In the genomic region with DNA sequence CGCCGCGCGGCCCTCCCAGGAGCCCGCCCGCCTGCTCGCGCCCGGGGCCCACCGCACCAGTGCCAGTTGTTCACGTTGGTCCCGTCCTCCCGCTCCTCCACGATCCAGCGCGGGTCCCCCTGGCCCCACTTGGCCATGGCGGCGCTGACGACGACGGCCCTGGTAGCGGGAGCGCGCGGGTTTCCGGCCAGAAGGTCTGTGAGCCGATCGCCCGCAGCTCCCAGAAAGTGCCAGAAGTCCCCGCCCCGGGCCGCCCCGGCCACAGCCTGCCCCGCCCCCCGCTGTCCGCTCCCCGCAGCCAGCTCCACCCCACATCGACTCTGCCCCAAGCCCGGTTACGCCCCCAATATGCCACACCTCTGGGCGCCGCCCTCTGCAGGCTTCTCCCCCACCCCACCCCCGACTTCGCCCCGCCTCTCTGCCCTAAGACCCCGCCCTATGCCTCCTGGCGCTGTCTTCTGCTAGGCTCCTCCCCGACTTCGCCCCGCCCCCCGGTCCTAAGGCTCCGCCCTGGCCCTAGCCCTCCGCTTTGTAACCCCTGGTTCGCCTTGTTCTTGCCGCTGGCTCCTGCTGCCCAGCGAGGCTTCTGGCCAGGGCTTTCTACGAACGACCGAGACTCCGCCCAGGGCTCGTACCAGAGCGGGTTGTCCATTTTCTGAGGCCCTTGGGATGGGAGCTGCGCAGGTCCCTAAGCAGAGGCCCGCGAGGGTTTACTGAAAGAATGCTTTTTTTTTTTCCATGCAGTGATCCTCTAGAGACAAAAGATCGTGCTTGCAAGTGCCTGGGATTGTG, we compare ENCODE assay signal across 8 mouse cellular contexts. TPM values are rescaled to one million over a fixed set of nuclear protein-coding genes. Genes with fewer than 3 reads are reported as not detected.
DNase-seq lines count a peak whose midpoint lies in the region; ATAC-seq and TF ChIP-seq lines count a peak whose summit lies in the region.

A gene (minus strand): TSS at position 313 of the 792 bp plus-strand sequence.

- H3K9me3 ChIP-seq in heart, embryonic 12.5 days (replicated peaks) = no peaks in the 10 kb centered on the region
- H3K9me3 ChIP-seq in kidney, postnatal 0 days (replicated peaks; ENCODE audit: low read length) = no peaks in the 10 kb centered on the region
- no peaks in the 10 kb centered on the region for H3K9me3 ChIP-seq in liver, embryonic 11.5 days (ENCODE audit: control insufficient read depth, low read length)
- H3K9me3 ChIP-seq in stomach, embryonic 14.5 days (ENCODE audit: control insufficient read depth, low read depth, low read length) = no peaks in the 10 kb centered on the region

- H3K4me2 ChIP-seq in heart, embryonic 12.5 days = peak within 1 kb of the TSS; percentile 85
- H3K4me2 ChIP-seq in kidney, postnatal 0 days (ENCODE audit: low read length) = peak within 1 kb of the TSS; percentile 73
- H3K4me2 ChIP-seq in liver, embryonic 11.5 days = peak within 1 kb of the TSS; percentile 80
- H3K4me2 ChIP-seq in stomach, embryonic 14.5 days (replicated peaks; ENCODE audit: low read depth, low read length) = peak within 1 kb of the TSS; percentile 61

- peak; percentile 98 to 99 for DNase-seq in B cell, adult 2 months
- peak; percentile 97 for DNase-seq in brain, adult 2 months (ENCODE audit: low read depth, low spot score)
- peak; percentile 99 for DNase-seq in kidney, postnatal 0 days (ENCODE audit: low spot score)
- DNase-seq in liver, embryonic 11.5 days (ENCODE audit: low spot score) = peak; percentile 99
- DNase-seq in naive thymus-derived CD4-positive, alpha-beta T cell, adult 2 months (ENCODE audit: low read depth) = peak; percentile 95

- H3K36me3 ChIP-seq in heart, embryonic 12.5 days = peaks cover 27% of the 10 kb centered on the region
- H3K36me3 ChIP-seq in kidney, postnatal 0 days (ENCODE audit: insufficient read depth, low read length) = peaks cover 6% of the 10 kb centered on the region; the same call in 1 of the 2 replicates
- peaks cover 15% of the 10 kb centered on the region for H3K36me3 ChIP-seq in liver, embryonic 11.5 days (ENCODE audit: control insufficient read depth, insufficient read depth, low read length)
- H3K36me3 ChIP-seq in stomach, embryonic 14.5 days (ENCODE audit: control insufficient read depth, insufficient read depth, low read length) = peaks cover 22% of the 10 kb centered on the region

- peak within 1 kb of the TSS; percentile 96 for H3K9ac ChIP-seq in heart, embryonic 12.5 days
- H3K9ac ChIP-seq in kidney, postnatal 0 days (ENCODE audit: low read depth, low read length) = peak within 1 kb of the TSS; percentile 88
- peak within 1 kb of the TSS; percentile 98 for H3K9ac ChIP-seq in liver, embryonic 11.5 days (ENCODE audit: low read depth, low read length)
- H3K9ac ChIP-seq in stomach, embryonic 14.5 days (replicated peaks; ENCODE audit: low read depth, low read length) = peak within 1 kb of the TSS; percentile 90

- TF ChIP-seq CTCF in kidney, postnatal 0 days (IDR thresholded peaks at IDR 0.05; ENCODE audit: low read depth) = no peak

- peak within 1 kb of the TSS; percentile 75 for H3K4me3 ChIP-seq in heart, embryonic 12.5 days
- peak within 1 kb of the TSS; percentile 81 for H3K4me3 ChIP-seq in kidney, postnatal 0 days (replicated peaks; ENCODE audit: low read depth, low read length)
- H3K4me3 ChIP-seq in liver, embryonic 11.5 days (ENCODE audit: low read depth, low read length) = peak within 1 kb of the TSS; percentile 91
- peak within 1 kb of the TSS; percentile 80 for H3K4me3 ChIP-seq in stomach, embryonic 14.5 days (ENCODE audit: low read depth, low read length)

- ATAC-seq in erythroblast, adult 5-6 weeks (replicated peaks; ENCODE audit: low FRiP score, poor library complexity, severe bottlenecking) = peak; percentile 93
- peak; percentile 98 for ATAC-seq in heart, embryonic 12.5 days (ENCODE audit: insufficient number of reproducible peaks, low FRiP score)
- ATAC-seq in kidney, postnatal 0 days (replicated peaks; ENCODE audit: low FRiP score, low read depth) = peak; percentile 97
- peak; percentile 94 for ATAC-seq in liver, embryonic 11.5 days (replicated peaks; ENCODE audit: low FRiP score)
- ATAC-seq in stomach, embryonic 14.5 days (ENCODE audit: insufficient number of reproducible peaks, insufficient read depth, low FRiP score, low read depth) = peak; percentile 94

- no peaks in the 10 kb centered on the region for H3K27me3 ChIP-seq in heart, embryonic 12.5 days (replicated peaks)
- no peaks in the 10 kb centered on the region for H3K27me3 ChIP-seq in kidney, postnatal 0 days (ENCODE audit: insufficient read depth, low read length)
- H3K27me3 ChIP-seq in liver, embryonic 11.5 days (replicated peaks; ENCODE audit: control insufficient read depth, insufficient read depth, low read length) = no peaks in the 10 kb centered on the region
- no peaks in the 10 kb centered on the region for H3K27me3 ChIP-seq in stomach, embryonic 14.5 days (ENCODE audit: control insufficient read depth, insufficient read depth, low read length)

- WGBS in heart, embryonic 12.5 days = under 1% methylated on average over 53 of the region's 66 CpGs
- under 1% methylated on average over 48 of the region's 66 CpGs for WGBS in kidney, postnatal 0 days
- WGBS in liver, embryonic 11.5 days = under 1% methylated on average over 59 of the region's 66 CpGs
- under 1% methylated on average over 56 of the region's 66 CpGs for WGBS in stomach, embryonic 14.5 days

- peaks cover 18% of the 10 kb centered on the region for H3K4me1 ChIP-seq in heart, embryonic 12.5 days (replicated peaks)
- peaks cover 14% of the 10 kb centered on the region for H3K4me1 ChIP-seq in kidney, postnatal 0 days (replicated peaks; ENCODE audit: insufficient read depth, low read length)
- peaks cover 12% of the 10 kb centered on the region for H3K4me1 ChIP-seq in liver, embryonic 11.5 days (replicated peaks; ENCODE audit: control insufficient read depth, insufficient read depth, low read length)
- peaks cover 16% of the 10 kb centered on the region for H3K4me1 ChIP-seq in stomach, embryonic 14.5 days (ENCODE audit: control insufficient read depth, insufficient read depth, low read length)

- peak within 1 kb of the TSS; percentile 98 for H3K27ac ChIP-seq in heart, embryonic 12.5 days (ENCODE audit: poor library complexity, severe bottlenecking)
- H3K27ac ChIP-seq in kidney, postnatal 0 days = peak within 1 kb of the TSS; percentile 94
- H3K27ac ChIP-seq in liver, embryonic 11.5 days (ENCODE audit: low read depth, low read length) = peak within 1 kb of the TSS; percentile 96
- H3K27ac ChIP-seq in stomach, embryonic 14.5 days (ENCODE audit: low read length) = peak within 1 kb of the TSS; percentile 92

RNA-seq across cellular contexts. Expression of the gene that starts here (rescaled TPM):
- 9.2 and 16.1 TPM in 2 replicates for total RNA-seq in erythroblast, adult 5-6 weeks (2015; ENCODE audit: low replicate concordance)
- total RNA-seq in erythroblast, adult 5-6 weeks (2017; ENCODE audit: low replicate concordance) = 12.9 and 15.8 TPM in 2 replicates
- 72.4 and 75.0 TPM in 2 replicates for polyA plus RNA-seq in heart, embryonic 12.5 days (2016; fragmentation: Nextera tagmentation; extraction: Ambion mirVana)
- 37.0 and 47.0 TPM in 2 replicates for polyA plus RNA-seq in kidney, postnatal 0 days (2015; fragmentation: Nextera tagmentation; extraction: Ambion mirVana)
- 76.8 and 79.6 TPM in 2 replicates for polyA plus RNA-seq in liver, embryonic 11.5 days (2014; fragmentation: Nextera tagmentation; extraction: Ambion mirVana)
- polyA plus RNA-seq in stomach, embryonic 14.5 days (2014; fragmentation: Nextera tagmentation; extraction: Ambion mirVana) = 74.7 and 81.8 TPM in 2 replicates

Comparison
In these comparisons a context has a peak if more than half of its experiments do, and no peak if none do; other contexts are left out.
1. Peak in every context shown above with its lines: DNase-seq, ATAC-seq, H3K4me3 ChIP-seq and H3K27ac ChIP-seq.